Mouse (Mus musculus) olfactory bulb, adult 2 months (tissue): ENCODE measurements at regions not wholly inside any gene's neighbourhood (a gene's known extent, or its start where the extent isn't known, plus 50 kb on each side); places are given as distances from the start of the nearest gene placed in this dataset.
"Not testable (repeated sequence)": the region's sequence is repeated elsewhere in the genome, so short reads cannot be mapped to it uniquely, and the experiment has no call there.

Experiments
- H3K27ac ChIP-seq: fragments of 200-500 bp; 2 replicates; pipeline ENCODE4 v1.5.1; 2012; ENCODE audit warnings: low read depth, low read length; ENCODE audit not compliant: insufficient read depth
- H3K4me1 ChIP-seq: fragments of 200-500 bp; 2 replicates; pipeline ENCODE4 v1.6.1; 2012; ENCODE audit warnings: low read length; ENCODE audit not compliant: control insufficient read depth, insufficient read depth
- H3K4me3 ChIP-seq: fragments of 200-500 bp; 2 replicates; pipeline ENCODE4 v1.5.1; 2012; ENCODE audit warnings: mild to moderate bottlenecking, low read depth, low read length, moderate library complexity; ENCODE audit not compliant: insufficient read depth
- CTCF ChIP-seq: fragments of 200-500 bp; IDR thresholded peaks from 2 replicates; pipeline ENCODE4 v1.5.1; 2012; ENCODE audit warnings: low read depth, mild to moderate bottlenecking, low read length, moderate library complexity; ENCODE audit not compliant: insufficient read depth
- POLR2A ChIP-seq: fragments of 200-500 bp; IDR thresholded peaks from 2 replicates; pipeline ENCODE4 v1.6.1; 2012; ENCODE audit warnings: mild to moderate bottlenecking, low read depth, low read length, moderate library complexity; ENCODE audit not compliant: insufficient read depth
- WGBS: fragments of 180-500 bp; shearing (Covaris S2); methylation state at CpG from one replicate; pipeline ENCODE4 v1.1.7; 2018; 5-methylcytosine and 5-hydroxymethylcytosine counted together

DNA sequence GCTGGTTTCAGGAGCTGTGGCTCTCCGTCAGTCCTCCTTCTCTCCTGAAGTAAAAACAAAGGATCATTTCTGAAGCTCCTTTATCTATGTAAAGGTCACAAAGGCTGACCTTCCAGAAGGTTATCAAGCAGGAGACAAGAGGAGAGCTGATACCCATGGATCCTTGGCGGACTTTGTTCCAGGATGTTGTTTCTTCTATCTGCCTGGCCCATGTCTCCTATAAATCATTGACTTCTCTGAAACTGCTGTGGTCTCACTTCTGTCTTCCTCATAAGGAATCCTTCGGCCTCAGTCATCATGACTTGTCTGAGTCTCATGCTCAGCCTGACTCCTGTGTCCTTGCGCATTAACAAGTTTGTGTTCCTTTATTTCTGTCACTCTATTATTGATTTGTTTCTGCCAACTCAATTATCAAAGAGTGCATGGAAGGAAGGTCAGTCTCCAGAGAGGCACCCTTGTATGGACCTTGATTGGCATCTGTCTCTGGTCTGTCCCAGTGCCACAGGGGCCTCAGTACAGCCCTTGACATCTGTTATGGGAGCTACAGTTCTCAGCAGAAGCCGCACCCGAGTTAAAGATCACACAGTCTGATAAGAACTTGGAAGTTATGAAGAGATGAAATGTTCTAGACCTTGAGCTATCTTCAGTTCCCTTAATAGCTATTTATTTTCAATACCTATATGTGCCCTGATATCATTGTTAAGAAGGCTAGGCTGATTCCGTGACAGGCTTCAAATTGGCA lies 53.2 kb upstream of the Dazl start:
- 98% methylated on average over 7 of the region's 7 CpGs for WGBS
- no peak overlapping the region for H3K27ac ChIP-seq
- no peak overlapping the region for H3K4me3 ChIP-seq
- no peaks in the 10 kb centered on the region for H3K4me1 ChIP-seq
- TF ChIP-seq CTCF (no peak), POLR2A (no peak)

DNA sequence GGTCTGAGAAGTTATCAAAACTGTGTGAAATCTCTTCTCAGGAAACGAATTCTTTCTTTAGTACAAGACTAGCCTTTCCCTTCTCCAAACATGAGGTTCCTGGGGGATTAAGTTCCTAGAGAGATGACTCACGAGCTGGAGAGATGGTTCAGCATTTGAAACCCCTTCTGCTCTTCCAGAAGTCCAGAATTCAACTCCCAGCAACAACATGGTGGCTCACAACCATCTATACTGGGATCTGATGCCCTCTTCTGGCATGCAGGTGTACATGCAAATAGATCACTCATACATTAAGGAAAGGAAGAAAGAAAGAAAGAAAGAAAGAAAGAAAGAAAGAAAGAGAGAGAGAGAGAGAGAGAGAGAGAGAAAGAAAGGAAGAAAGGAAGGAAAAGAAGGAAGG lies 60.4 kb upstream of the Dazl start:
- not testable (repeated sequence) for H3K4me1 ChIP-seq, H3K4me3 ChIP-seq, H3K27ac ChIP-seq
- WGBS: 79% methylated on average over 2 of the region's 2 CpGs

DNA sequence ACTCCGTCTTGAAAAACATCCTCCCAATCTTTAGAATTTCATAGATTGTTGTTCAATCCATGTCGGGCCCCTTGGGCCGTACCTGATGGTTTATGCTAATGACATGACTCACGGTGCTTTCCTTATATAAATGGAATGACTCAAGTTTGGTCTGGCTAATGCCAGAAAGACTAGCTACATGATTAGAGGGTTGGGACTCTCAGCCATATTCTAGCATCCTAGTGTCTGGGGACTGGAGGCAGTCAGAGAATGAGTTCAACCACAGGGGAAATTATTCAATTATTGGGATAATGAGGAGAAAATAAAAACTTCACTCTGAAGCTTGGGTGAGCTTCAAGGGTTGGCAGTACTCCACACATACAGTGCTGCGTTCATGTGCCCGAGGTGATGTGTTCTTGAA lies 60.9 kb upstream of the Dazl start:
- H3K27ac ChIP-seq: no peak overlapping the region
- no peak for TF ChIP-seq CTCF
- TF ChIP-seq POLR2A: no peak
- WGBS: 66% methylated on average over 6 of the region's 6 CpGs
- H3K4me3 ChIP-seq: no peak overlapping the region
- no peaks in the 10 kb centered on the region for H3K4me1 ChIP-seq

DNA sequence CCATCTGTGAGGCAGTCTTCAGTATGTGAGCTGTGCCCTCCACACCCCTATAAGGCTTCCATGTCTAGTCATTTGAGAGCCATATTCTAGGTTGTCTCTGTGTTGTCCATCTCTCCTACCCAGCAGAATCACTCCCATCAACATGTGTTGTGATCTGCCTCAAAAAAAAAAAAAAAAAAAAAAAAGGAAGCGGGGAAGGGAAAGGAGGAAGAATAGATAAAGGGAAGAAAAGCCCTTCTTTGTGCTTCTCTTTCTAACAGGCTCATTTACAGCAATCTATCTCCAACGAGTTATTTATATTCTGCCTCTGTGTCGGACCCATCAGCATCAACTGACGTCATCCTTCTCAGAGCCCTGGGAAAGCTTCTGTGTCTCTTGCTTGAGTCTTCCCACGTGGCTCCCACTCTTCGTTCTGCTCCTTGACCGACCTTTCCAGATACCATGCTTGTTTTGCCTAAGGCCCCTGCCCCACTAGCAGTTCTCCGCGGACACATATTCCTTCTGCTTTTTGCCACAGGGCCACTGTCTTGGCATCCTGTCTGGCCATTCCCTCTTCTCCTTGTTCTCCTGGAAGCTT lies 68.3 kb upstream of the Dazl start:
- no peak overlapping the region for H3K4me3 ChIP-seq
- no peak overlapping the region for H3K27ac ChIP-seq
- WGBS: 66% methylated on average over 9 of the region's 9 CpGs
- TF ChIP-seq POLR2A: no peak
- no peak for TF ChIP-seq CTCF
- peaks cover 6% of the 10 kb centered on the region; the same call in 1 of the 2 replicates for H3K4me1 ChIP-seq

DNA sequence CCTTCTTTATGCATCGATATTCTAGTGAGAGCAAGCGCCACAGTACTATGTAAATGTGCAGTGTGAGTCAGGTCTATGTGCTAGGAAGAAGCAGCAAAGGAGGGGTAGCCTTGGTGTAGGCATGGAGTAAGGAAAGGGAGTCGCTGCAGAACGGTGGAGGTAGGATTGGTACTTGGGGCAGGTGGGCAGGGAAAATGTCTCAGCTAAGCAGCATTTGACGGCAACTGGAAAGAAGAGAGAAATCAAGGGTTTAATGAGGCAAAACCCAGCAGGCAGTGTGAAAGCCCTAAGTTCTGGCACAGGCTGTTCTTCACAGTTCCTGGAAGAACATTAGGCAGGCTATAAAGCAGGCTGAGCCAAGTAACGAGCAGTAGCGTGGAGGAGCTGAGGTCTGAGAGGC lies 72.0 kb upstream of the Dazl start:
- 74% methylated on average over 7 of the region's 7 CpGs for WGBS
- Histone ChIP-seq H3K4me1 (0 out of 2 replicates have a peak, but pooled peaks cover 6% of the 10 kb centered on the region), H3K27ac (no peak overlapping the region), H3K4me3 (no peak overlapping the region)
- no peak for TF ChIP-seq CTCF
- TF ChIP-seq POLR2A: no peak

DNA sequence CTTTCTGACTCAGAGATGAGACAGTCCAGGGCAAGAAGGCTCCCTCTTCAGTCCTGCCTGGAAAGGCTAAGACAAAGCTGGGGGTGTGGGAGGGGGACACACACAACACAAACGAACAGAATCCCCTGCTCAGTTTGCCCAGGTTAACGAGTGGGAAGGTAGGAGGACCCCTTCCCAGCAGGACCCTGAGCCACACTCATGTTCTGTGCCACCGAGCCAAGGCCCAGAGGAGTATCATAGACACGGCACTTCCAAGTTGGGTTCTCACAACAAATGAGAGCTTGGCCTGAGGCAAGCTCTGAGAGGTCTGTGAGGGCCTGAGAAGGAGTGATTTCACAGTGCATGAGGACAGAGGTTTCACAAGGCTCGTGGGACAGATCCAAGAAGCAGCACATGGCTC lies 72.7 kb upstream of the Dazl start:
- no peak overlapping the region for H3K27ac ChIP-seq
- no peak for TF ChIP-seq POLR2A
- no peak for TF ChIP-seq CTCF
- H3K4me1 ChIP-seq: 0 out of 2 replicates have a peak, but pooled peaks cover 6% of the 10 kb centered on the region
- 78% methylated on average over 5 of the region's 5 CpGs for WGBS
- H3K4me3 ChIP-seq: no peak overlapping the region

DNA sequence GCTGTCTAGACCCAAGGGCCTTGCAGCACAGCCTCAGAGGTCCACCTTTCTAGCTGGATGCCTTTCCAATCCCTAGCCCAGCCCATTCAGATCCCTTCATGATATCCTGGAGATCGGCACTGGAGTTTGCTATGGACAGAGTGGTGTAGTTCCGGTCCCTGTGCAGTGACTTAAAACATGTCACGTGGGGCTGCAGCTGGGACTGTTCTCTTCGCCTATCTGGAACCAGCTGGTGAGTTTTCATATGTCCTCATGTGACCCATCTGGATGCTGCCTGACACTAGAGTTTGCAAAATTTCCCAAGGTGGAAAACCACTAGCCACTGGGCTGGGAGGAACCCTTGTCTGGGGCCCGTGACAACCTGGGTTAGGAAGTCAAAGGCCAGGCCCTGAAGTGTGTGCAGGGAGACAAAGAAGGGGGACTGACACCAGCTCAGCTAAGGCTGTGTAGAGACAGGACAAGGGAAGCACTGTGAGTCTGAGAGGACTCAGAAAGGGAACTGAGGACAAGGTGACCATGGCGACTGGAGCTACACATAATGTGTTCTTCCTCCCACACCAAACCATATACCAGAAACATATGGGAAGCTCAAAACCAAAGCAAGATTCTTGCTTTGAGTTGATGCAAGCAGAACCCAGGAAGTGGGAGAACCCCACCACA lies 75.9 kb upstream of the Dazl start:
- Histone ChIP-seq H3K4me3 (no peak overlapping the region), H3K4me1 (0 out of 2 replicates have a peak, but pooled peaks cover 2% of the 10 kb centered on the region), H3K27ac (no peak overlapping the region)
- WGBS: 74% methylated on average over 6 of the region's 6 CpGs
- TF ChIP-seq CTCF: no peak
- no peak for TF ChIP-seq POLR2A

DNA sequence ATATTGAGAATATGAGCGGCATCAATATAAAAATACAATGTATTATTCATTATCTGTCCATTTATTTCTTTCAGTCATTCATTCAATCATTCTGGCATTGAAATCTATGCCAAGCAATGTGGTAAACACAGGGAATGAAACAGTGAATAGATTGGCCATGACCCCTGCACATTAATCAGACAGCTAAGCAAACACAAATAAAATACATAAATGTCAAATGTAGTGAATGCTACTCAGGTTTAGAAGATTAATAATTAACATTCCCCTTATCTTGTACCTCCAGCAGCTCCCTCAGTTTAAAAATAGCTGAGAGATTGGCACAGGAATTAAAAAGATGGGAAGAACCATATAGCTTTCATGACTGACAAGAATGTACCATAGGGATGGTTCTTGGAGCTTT lies 77.0 kb upstream of the Dazl start:
- Histone ChIP-seq H3K4me1 (0 out of 2 replicates have a peak, but pooled peaks cover 2% of the 10 kb centered on the region), H3K4me3 (no peak overlapping the region), H3K27ac (no peak overlapping the region)
- 94% methylated on average over 1 of the region's 1 CpGs for WGBS
- TF ChIP-seq POLR2A (no peak), CTCF (no peak)

DNA sequence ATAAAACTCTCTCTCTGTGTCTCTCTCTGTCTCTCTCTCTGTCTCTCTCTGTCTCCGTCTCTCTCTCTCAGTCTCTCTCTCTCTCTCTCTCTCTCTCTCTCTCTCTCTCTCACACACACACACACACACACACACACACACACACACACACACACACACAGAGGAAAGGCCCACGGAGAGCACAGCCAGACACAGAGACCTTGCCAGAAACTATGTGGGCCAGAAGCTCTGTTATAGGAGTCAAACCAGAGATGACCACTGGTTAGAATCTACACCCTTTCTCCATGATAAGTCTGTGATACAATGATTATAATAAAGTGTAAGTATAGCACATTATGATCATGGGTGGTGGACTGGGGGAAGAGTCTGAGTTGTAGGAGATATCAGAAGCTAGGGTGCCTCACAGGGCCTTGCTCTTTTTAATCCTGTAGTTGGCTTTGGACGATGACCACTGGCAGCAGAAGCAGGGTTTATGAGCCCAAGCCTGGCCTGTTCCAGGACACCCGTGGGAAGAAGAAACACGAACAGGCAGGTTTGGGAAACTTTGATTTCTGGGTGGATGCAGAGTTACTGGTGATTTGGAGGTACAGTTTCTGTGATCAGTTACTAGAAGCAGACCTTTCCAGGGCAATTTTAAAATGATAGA lies 80.2 kb upstream of the Dazl start:
- H3K27ac ChIP-seq: no peak overlapping the region
- no peak for TF ChIP-seq POLR2A
- no peak for TF ChIP-seq CTCF
- WGBS: 73% methylated on average over 5 of the region's 5 CpGs
- H3K4me3 ChIP-seq: no peak overlapping the region
- 0 out of 2 replicates have a peak, but pooled peaks cover 2% of the 10 kb centered on the region for H3K4me1 ChIP-seq
